Mouse (Mus musculus) cerebellum, adult 2 months (tissue): ENCODE data around the gene Nek6. TPM values are rescaled to one million over a fixed set of nuclear protein-coding genes. Genes with fewer than 3 reads are reported as not detected.

Experiments used
- DNase-seq, 2 experiments: peaks; one replicate each; pipeline ENCODE4 v3.0.0; 2021
- H3K27ac ChIP-seq: fragments of 200-500 bp; 2 replicates; pipeline ENCODE4 v1.5.1; 2012; ENCODE audit warnings: low read length, control low read depth, inconsistent platforms; ENCODE audit not compliant: insufficient read depth
- H3K27me3 ChIP-seq: fragments of 200-500 bp; 2 replicates; pipeline ENCODE4 v1.6.1; 2012; ENCODE audit warnings: inconsistent platforms, mild to moderate bottlenecking, low read length, moderate library complexity; ENCODE audit not compliant: control insufficient read depth, insufficient read depth
- H3K4me1 ChIP-seq: fragments of 200-500 bp; 2 replicates; pipeline ENCODE4 v1.6.1; 2011; ENCODE audit warnings: low read length; ENCODE audit not compliant: control insufficient read depth, insufficient read depth
- H3K4me3 ChIP-seq: fragments of 200-500 bp; replicated peaks from 2 replicates; pipeline ENCODE3; 2011; ENCODE audit warnings: mild to moderate bottlenecking, low read depth, low read length, control low read depth; ENCODE audit not compliant: insufficient read depth
- CTCF ChIP-seq: fragments of 200-500 bp; IDR thresholded peaks from 2 replicates; pipeline ENCODE4 v1.5.1; 2011; ENCODE audit warnings: low read depth, mild to moderate bottlenecking, control low read depth, low read length, moderate library complexity, borderline replicate concordance; ENCODE audit not compliant: insufficient read depth
- POLR2A ChIP-seq: fragments of 200-500 bp; IDR thresholded peaks from 2 replicates; pipeline ENCODE4 v1.6.1; 2011; ENCODE audit warnings: low read length, control low read depth, borderline replicate concordance; ENCODE audit not compliant: insufficient read depth
- WGBS: fragments of 180-500 bp; shearing (Covaris S2); methylation state at CpG from one replicate; pipeline ENCODE4 v1.1.7; 2018; 5-methylcytosine and 5-hydroxymethylcytosine counted together
- polyA plus RNA-seq: library from polyadenylated mRNA; depleted of rRNA; stranded (reverse); fragments of >200 nt; gene quantifications from 2 replicates; pipeline ENCODE4 v1.2.3, GENCODE M21; 2012

The Nek6 gene
- polyA plus RNA-seq, 1 experiment: 28.0 TPM

DNA sequence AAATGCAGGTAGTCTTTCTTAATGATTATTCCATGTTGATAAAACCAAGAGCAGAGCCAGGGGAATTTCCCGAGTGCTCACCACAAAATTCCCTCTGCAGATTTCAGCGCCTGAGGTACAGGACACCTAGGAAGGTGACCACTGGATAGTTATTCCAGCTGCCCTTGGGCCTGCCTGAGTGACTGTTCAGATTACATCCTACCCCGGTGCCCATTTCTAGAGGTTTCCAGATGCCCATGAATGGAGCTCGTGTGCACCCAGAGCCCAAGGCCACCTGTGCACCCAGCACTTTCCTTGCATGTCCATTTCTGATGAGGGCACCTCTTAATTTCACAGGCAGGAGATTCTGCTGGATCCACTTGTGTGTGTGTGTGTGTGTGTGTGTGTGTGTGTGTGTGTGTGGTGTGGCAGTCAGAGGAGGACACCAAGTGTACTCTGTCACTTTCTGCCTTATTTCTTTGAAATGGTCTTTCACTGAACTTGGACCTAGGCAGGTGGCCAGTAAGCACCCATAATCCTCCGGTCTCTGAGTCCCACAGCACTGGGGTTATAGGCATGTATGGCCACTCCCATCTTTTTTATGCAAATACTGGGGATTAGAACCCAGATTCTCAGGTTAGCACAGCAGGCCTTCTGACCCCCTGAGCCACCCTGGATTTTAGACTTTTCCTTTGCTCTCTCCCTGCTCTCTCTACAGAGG, 22.9 kb downstream of the Nek6 start:
- TF ChIP-seq CTCF (no peak), POLR2A (no peak)
- no peak overlapping the region for H3K4me3 ChIP-seq
- 96% methylated on average over 5 of the region's 5 CpGs for WGBS
- H3K27ac ChIP-seq: no peak overlapping the region
- no peak for DNase-seq
- H3K27me3 ChIP-seq: no peaks in the 10 kb centered on the region
- peaks cover 73% of the 10 kb centered on the region for H3K4me1 ChIP-seq

DNA sequence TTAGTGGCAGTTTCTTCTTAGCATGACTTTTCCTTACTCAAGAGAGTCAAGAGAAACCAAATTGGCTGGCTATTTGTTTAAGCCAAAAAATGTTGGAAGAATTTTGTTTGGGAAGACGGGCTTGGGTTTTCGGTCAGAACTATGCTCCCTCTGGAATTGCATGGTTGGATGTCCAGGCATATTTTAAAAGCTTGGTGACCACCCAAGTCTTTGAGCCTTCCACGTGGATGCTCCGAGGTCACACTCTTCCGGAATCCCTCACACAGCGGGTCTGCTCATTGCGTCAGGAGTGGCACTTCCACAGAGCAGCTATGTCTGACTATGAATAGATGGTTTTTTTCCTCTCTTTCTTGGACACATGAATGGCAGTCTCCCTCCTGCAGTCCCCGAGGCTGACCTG, 23.6 kb downstream of the Nek6 start:
- Histone ChIP-seq H3K4me3 (no peak overlapping the region), H3K4me1 (peaks cover 73% of the 10 kb centered on the region), H3K27ac (no peak overlapping the region), H3K27me3 (no peaks in the 10 kb centered on the region)
- DNase-seq: no peak
- no peak for TF ChIP-seq CTCF
- TF ChIP-seq POLR2A: no peak
- WGBS: 87% methylated on average over 8 of the region's 8 CpGs

DNA sequence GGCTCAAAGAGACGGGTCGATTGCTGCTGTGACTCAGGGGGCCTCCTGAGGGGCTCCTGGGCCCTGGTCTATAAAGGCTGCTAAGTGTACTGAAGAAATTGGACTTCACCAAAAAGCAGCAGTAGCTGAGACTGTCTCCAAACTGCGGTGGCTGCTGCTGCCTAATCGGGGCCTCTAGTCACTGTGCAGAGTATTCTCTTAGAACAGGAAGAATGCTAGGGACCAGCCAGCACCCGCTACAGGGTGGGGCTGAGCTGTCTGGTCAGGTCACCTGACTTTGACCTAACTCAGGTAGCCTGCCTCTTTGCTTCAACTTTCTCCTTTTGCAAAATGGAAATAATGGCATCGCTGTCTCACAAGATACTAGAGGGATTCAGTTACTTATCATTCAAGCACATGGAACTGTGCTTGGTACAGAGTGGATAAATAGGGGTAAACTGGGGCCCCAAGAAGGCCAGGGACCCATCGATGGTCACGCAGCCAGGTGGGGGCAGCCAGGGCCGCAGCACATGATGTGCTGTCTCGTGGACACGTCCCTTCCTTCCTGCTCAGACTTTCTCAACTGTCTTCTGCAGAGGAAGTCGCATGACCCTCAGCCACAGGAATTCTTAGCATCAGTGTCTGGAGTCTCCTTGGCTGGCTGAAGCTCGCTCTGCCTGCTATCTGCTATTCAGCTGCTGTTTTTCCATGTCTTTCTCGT, 24.2 kb downstream of the Nek6 start:
- Histone ChIP-seq H3K27ac (no peak overlapping the region), H3K4me1 (peaks cover 73% of the 10 kb centered on the region)

DNA sequence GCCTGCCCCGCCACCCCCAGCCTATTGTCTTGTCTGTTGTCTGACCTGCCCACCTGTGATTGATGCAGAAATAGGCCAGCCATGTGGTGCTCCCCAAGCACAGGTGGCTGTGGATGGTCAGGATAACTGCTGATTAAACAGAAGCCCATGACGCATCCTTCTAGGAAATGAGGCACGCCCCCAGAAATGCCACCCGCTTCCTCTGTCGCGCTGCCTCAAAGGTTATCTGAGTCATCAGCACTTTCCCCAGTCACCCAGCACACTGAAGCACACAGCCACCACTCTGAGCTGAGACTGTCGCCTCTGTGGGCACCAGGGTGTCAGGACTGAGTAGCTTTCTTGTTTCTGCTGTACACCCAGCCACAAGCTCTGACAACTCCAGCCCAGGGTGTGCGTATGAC, 24.9 kb downstream of the Nek6 start:
- Histone ChIP-seq H3K4me1 (peaks cover 73% of the 10 kb centered on the region), H3K4me3 (no peak overlapping the region), H3K27ac (no peak overlapping the region), H3K27me3 (no peaks in the 10 kb centered on the region)
- 20% methylated on average over 8 of the region's 8 CpGs for WGBS
- DNase-seq: peak; percentile 80 to 93
- no peak for TF ChIP-seq CTCF

More for the DNA sequence above, 24.2 kb downstream of the Nek6 start:
- 82% methylated on average over 14 of the region's 14 CpGs for whole genome bisulfite sequencing
- TF ChIP-seq CTCF (no peak), POLR2A (no peak)
- no peak for DNase-seq
- H3K4me3 ChIP-seq: no peak overlapping the region
- H3K27me3 ChIP-seq: no peaks in the 10 kb centered on the region

DNA sequence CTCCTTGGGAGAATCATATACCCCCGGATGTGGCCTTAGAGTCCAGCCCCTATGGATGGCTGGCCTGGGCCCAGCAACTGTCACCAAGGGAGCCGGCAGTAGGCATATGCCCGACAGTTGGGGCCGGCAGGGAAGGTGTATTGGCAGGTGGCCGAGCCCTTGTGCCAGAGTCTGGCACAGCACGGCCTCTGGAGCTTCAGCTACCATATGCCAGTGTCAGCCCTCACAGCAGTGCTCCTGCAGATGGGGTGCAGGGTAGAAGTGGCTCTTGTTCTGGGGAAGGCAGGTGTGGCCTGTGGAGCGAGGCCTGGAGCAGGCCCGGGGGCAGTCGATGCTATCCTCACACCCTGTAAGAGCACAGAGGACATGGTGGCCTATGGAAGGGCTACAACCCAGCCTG, 28.2 kb downstream of the Nek6 start:
- H3K27ac ChIP-seq: peak overlapping the region; percentile 33
- H3K4me3 ChIP-seq: no peak overlapping the region
- DNase-seq: peak; percentile 96 to 97
- 9% methylated on average over 9 of the region's 9 CpGs for whole genome bisulfite sequencing
- peaks cover 57% of the 10 kb centered on the region for H3K4me1 ChIP-seq
- no peaks in the 10 kb centered on the region for H3K27me3 ChIP-seq
- no peak for TF ChIP-seq CTCF
- TF ChIP-seq POLR2A: no peak

DNA sequence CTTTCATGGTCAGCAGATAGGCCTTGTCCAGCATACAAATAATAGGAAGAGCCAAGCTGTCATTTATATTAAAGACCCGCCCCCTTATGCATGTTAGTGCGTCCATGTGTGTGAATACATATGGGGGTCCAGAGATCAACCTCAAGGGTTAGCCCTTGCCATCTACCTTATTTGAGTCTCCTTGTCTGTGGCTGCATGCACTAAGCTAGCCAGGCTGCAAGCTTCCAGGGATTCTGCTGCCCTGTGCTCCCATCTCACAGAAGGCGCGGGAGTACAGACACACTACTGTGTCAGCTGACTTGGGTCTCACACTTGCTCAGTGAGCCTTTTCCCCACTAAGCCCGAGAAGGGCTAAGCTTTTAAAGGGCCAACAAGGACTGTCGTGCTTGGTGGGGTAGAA, 29.2 kb downstream of the Nek6 start:
- TF ChIP-seq CTCF: no peak
- TF ChIP-seq POLR2A: no peak
- no peaks in the 10 kb centered on the region for H3K27me3 ChIP-seq
- H3K4me3 ChIP-seq: no peak overlapping the region
- 70% methylated on average over 6 of the region's 6 CpGs for WGBS
- H3K4me1 ChIP-seq: peaks cover 54% of the 10 kb centered on the region
- DNase-seq: peak in 1 of 2 experiments; percentile 50
- peak overlapping the region; percentile 33; the same call in 1 of the 2 replicates for H3K27ac ChIP-seq

DNA sequence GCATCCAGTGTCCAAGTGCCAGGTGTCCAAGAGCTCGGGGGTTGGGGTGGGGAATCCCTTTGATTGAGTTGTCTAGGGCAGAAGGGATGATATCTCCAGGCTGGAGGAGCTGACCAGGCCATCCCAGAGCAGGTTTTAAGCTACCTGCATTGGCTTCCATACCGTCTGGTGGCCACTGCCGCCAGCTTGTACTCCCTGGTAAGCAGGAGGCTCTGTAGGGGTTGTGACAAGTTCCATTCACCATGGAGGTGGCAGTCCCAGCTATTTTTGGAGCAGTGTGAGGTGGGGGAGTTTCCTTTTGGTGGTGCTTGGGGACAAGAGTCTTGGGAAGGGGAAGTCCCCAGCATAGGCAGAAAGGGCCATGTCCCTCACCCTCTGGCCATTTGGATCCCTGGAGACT, 29.7 kb downstream of the Nek6 start:
- Histone ChIP-seq H3K27ac (no peak overlapping the region), H3K4me3 (no peak overlapping the region), H3K4me1 (peaks cover 50% of the 10 kb centered on the region), H3K27me3 (no peaks in the 10 kb centered on the region)
- peak; percentile 55 to 69 for DNase-seq
- 38% methylated on average over 3 of the region's 3 CpGs for whole genome bisulfite sequencing
- TF ChIP-seq CTCF (no peak), POLR2A (no peak)

DNA sequence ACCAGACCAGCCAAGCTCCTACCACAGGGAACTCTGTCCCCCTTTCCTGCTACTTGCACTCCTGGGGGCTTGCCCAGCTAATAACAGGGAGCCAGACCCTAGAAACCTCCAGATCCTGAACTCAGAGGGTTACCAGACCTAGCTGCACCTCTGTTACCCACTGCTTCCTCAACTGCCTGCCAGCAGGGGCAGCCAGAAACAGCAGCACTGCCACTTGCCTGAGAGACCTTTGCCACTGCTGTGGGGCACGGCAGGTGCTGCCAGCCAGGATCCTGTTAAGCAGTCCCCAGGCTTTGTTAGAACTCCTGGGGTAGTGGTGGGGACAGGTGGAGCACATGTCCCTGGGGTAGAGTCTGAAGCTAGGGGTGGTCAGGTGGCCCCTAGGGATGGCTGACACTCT, 30.1 kb downstream of the Nek6 start:
- Histone ChIP-seq H3K27me3 (no peaks in the 10 kb centered on the region), H3K4me3 (no peak overlapping the region), H3K27ac (no peak overlapping the region), H3K4me1 (peaks cover 47% of the 10 kb centered on the region)
- 94% methylated on average over 1 of the region's 1 CpGs for WGBS
- TF ChIP-seq CTCF: no peak
- TF ChIP-seq POLR2A: no peak
- no peak for DNase-seq
